Mouse (Mus musculus): ENCODE data around the gene Dvl1. TPM values are rescaled to one million over a fixed set of nuclear protein-coding genes. Genes with fewer than 3 reads are reported as not detected.

Gene Dvl1
- polyA plus RNA-seq (2012; rRNA removed) = 124 and 139 TPM in 2 replicates

DNA sequence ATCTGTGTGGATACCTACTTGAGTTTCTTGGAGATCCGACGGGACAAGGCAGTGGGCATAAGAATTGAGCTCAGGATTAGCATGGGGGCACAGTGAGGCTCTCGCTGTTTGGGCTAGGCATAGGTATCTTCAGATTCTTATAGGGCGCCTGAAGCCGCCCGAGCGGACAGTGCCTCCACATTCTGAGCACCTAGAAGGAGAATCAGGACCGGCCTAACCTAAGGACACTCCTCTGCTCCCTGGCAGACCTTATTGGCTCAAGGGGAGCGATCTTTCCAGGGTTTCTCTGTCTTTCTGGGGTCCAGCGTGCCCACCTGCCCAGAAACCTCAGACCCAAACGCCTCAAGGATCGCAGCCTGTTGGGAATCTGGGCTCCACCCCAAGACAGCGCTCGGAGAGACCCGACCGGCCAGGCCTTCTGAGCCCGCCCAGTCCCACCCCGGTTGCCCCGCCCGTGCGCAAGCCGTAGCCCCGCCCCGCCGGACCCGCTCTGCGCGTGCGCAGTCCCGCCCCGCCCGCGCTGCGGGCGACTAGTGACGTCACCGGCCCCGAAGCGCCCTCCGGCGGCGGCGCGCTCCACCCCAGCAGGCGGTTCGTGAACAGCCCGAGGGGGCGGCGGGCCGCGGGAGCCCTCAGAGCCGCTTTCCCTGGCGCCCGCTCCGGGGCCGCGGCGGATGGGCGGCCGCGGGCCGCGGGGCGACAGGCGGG lies at the start of gene Dvl1:
TSS of gene Dvl1 (plus strand) at position 532 of the 708 bp plus-strand sequence.
- no peak for DNase-seq (ENCODE audit: low read depth)

DNA sequence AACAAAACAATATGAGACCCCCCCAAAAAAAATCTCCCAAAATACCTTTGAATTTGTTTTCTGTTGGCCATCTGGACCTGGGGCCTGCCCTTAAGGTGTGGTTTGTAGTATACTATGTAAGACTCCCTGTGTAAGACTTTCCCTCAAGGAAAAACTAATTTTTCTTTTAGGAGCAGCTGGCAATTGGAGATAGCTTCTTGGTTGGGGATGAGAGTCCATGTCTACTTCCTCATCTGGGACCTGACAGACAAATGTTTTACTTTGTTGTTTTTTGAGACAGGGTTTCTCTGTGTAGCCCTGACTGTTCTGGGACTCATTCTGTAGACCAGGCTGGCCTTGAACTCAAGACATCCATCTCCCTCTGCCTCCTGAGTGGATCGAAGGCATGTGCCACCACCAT lies 45.1 kb upstream of the Dvl1 start:
- DNase-seq (ENCODE audit: low read depth) = no peak

DNA sequence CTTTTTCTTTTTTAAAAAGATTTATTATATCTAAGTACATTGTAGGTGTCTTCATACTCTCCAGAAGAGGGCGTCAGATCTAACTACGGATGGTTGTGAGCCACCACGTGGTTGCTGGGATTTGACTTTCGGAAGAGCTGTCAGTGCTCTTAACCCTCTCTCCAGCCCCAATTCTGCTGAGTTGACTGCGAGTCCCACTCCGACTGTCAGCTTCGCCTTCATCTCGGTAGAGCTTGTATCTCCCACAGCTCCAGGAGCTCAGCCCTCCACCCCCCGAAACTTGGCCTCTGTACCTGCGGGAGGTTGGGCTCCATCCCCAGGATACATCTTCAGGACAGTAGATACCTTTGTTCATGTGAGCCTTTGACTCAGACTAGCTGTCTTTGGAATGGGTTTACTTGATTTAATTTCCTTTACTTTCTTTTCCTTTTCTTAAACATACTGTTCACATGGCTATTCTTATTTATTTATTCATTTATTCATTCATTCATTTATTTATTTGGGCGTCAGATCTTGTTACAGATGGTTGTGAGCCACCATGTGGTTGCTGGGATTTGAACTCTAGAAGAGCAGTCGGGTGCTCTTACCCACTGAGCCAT lies 44.4 kb upstream of the Dvl1 start, which contains the start of gene Mrpl20:
TSS of gene Mrpl20 (plus strand) at position 138 of the 599 bp plus-strand sequence.
- no peak for DNase-seq (ENCODE audit: low read depth)

DNA sequence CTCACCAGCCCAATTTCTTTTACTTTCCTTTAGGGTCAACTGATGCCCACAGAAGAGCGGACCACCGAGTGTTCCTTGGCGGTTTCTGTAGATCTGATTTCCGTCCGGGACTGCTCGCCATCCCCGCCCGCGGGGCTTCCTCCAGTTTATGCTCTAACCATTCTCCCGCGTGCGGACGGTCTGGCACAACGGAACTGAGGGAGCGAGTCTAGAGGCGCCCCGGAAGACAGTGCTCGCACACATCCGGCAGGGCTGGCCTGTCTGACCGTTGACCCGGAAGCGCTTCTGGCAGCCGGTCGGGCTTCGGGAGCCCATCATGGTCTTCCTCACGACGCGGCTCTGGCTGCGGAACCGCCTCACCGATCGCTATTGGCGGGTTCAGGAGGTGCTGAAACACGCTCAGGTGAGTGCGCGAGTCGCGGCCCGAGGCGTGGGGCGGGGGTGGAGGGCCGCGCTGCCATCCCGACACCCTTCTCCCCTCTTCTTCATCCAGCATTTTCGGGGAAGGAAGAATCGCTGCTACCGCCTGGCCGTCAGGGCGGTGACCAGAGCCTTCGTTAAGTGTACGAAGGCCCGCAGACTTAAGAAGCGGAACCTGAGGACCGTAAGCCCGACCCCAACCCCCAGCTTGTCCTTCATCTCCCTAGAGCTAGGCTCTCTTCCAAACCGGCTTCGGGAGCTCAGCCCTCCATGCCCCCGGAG lies 43.7 kb upstream of the Dvl1 start:
- no peak for DNase-seq (ENCODE audit: low read depth)

DNA sequence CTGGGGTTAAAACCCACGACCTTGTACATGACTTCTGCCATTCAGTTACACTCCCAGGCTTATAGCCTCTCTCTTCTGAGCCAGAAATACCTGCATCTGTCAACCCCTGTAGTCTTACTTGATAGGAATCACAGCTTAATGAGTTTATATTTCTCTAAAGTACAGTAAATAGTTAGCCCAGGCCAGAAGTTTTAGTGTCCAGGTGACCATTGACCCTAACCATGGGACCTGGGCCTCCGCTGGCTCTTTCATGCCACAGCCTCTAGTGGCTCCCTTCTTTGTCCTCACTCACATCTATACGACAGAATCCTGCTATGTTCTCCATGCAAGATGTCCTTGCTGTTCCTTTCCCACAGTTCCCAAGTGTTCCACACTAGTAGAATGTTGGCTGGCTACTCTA lies 39.4 kb upstream of the Dvl1 start:
- no peak for DNase-seq (ENCODE audit: low read depth)

DNA sequence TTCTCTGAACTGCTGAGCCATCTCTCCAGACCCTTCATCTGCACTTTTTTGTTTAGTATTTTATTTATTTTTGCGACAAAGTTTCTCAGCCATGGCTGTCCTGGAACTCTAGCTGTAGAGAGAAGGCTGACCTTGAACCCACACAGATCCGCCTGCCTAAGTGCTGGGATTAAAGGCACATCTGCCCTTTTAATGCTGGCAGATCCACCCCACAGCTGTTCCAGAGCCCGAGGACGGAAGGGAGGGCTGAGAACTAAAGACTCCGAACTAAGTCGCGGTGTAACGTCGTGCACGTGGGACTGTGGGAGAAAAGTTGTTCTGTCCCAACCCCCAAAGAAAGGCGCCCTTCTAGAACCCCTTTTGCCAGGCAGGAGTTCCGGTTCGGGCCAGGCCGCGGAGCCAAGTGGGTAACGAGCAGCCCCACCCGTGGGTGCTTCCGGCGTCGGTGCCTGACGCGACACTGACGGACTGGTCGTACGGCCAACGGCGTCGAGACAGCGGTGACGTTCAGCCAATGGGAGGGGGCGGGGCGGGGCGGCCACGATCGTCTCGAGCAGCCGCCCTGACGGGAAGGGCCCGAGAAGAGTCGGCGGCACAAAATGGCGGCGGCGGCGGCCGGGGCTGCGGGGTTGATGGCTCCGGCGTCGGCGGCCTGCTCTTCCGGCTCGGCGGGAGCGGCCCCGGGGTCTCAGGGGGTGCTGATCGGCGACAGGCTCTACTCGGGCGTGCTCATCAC lies 35.1 kb upstream of the Dvl1 start, which contains the start of gene Ccnl2:
TSS of gene Ccnl2 (plus strand) at position 561 of the 736 bp plus-strand sequence.
- DNase-seq (ENCODE audit: low read depth) = peak; percentile 49

DNA sequence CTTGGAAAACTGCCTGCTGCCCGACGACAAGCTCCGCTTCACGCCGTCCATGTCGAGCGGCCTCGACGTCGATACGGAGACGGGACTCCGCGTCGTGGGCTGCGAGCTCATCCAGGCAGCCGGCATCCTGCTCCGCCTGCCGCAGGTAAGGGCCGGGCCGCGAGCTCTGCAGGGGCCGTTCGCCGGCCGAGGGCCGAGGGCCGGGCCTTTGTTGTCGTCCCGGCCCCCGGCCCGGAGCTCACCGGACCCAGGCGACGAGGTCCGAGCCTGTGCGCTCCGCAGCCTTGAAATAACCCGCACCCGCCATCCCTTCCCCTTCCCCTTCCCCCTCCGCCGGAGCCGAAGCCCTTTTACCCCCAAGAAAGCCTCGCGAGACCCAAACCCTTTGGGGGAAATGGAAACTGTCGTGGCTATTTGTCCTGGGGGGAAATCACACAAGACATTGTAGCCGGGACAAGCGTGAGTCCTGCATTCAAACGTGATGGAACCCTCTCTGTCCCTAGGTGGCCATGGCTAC lies 34.5 kb upstream of the Dvl1 start:
- DNase-seq (ENCODE audit: low read depth) = no peak

DNA sequence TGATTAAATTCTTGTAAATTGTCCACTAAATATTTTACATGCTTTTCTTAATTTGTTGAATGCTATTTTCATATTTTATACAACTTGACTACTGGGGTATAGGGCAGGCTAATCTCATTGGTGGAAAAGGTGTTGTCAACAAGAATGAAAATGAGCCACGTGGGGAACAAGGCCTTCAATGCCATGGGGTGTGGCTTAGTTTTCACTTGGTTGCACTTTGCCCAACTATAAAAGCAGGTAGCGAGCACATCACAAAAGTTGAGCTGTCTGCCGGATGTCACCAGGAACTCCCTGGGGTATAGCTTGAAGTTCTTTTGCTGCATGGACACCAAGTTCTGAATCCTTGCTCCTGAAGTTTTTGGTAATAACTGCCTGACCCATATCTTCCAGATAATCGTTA lies 29.7 kb upstream of the Dvl1 start:
- no peak for DNase-seq (ENCODE audit: low read depth)

DNA sequence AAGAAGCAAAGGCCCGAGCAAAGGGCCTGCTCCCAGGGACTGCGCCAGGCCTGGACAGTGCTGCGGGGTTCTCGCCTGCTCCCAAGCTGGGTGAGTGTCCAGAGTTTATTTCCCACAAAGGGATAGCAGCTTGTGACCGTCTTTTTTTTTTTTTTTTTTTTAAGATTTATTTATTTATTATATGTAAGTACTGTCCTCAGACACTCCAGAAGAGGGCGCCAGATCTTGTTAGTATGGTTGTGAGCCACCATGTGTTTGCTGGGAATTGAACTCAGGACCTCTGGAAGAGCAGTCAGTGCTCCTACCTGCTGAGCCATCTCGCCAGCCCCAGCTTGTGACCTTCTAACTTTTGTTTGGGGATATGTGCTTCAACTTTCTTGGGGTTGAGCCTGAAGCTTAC lies 26.2 kb upstream of the Dvl1 start:
- no peak for DNase-seq (ENCODE audit: low read depth)

DNA sequence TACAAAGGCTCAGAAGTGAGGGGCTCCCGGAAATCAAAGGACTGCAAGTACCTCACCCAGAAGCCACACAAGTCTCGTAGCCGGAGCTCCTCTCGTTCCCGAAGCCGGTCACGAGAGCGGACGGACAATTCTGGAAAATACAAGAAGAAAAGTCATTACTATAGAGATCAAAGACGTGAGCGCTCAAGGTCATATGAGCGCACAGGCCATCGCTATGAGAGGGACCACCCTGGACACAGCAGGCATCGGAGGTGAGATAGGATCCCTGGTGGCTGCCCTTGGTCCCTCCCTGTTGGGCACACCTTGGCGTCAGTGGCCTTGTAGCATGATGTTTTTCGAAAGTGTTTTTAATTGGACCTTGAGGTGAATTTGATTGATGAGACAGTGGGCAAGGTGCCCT lies 23.8 kb upstream of the Dvl1 start:
- no peak for DNase-seq (ENCODE audit: low read depth)

DNA sequence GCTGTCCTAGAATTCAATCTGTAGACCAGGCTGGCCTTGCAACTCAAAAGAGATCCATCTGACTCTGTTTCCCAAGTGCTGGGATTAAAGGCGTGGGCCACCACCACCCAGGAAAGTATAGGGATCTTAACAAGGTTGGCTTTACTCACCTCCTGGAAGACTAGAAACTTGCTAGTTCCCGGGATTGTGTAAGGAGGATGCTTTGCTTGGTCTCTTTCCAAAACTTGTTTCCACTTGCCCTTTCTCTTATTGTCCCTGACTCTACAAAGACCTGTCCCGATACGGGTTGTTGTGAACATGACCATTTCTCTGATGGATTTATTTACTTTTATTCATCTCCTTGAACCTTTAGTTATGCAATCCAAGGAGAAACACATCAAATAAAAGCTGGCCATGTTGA lies 17.3 kb upstream of the Dvl1 start:
- DNase-seq (ENCODE audit: low read depth) = peak; percentile 97

DNA sequence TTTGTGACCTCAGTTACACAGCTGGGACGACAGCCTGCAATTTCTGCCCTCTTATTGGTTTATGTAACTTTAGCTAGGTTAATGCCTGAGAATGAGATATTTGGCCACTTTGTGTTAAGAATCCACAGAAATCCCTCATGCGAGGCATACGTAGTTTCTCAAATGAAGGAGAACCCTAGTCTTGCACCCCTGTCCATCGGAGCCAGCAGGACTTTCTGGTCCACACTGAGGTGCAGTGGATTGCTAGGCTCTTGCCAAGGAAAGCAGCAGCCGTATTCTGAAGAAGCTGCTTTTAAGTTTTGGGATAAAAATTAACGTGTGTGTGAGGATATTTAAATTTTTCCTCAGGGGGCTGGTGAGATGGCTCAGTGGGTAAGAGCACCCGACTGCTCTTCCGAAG lies 16.6 kb upstream of the Dvl1 start:
- DNase-seq (ENCODE audit: low read depth) = no peak

DNA sequence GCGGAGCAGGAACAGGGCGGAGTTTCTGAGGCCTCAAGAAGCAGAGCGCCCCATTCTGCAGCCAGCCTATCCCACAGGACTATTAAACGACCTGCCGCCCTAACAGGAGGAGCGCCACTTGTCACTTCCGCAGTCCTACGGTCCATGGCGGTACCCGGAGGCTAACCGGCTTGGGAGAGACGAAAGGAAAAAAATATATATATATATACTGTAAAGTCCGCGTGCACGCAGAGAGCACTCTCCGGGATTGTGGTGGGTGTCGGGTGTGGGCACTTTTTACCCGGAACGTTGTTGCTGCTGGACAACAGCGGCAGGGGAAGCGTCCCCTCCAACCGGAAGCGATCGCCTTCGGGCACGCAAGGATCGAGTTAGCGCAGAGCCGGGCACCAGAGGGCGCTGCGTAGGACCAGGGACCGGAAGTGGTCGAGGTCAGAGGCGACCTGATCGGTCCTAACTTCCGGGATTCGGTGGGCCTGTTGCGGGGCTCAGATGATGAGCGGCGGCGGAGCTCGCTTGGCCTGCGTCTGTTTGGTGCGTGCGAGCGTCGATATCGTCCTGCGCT lies 15.9 kb upstream of the Dvl1 start, which contains the start of gene Aurkaip1:
TSS of gene Aurkaip1 (plus strand) at position 68 of the 562 bp plus-strand sequence.
- peak; percentile 44 for DNase-seq (ENCODE audit: low read depth)

DNA sequence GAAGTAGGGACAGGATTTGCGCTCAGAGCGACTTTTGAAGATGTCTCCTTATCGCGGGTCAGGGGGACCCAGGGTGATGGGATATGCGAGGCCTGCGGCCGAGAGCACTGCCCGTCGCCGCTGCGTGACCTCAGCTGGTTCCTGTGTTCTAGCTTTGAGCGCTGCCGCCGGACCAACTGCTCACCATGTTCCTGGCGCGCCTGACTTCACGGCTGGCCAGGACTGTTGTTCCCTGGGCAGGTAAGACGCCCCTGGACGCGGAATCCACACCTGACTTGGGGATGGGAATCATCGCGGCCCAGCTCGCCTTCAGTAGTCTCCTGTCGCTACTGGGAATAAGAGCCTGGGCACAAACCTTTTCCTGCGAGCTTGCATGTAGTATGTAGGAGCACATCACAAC lies 15.4 kb upstream of the Dvl1 start:
- no peak for DNase-seq (ENCODE audit: low read depth)

DNA sequence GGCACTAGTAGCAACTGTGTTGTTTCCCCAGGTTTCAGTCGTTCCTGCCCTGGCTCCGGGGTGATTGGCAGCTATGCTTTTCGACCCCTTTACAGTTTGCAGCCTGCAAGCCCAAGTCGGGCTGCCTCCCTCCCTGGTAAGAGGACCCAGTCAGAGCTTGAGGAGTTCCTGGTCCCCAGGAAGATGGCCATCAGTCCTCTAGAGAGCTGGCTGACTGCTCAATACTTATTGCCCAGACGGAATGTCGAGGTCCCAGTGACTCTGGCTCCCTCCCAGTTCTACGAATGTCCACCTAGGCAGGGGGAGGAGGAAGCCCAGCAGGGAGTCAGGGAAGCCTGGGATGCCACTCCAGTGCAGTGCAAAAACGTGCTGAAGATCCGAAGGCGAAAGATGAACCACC lies 14.9 kb upstream of the Dvl1 start:
- DNase-seq (ENCODE audit: low read depth) = no peak

DNA sequence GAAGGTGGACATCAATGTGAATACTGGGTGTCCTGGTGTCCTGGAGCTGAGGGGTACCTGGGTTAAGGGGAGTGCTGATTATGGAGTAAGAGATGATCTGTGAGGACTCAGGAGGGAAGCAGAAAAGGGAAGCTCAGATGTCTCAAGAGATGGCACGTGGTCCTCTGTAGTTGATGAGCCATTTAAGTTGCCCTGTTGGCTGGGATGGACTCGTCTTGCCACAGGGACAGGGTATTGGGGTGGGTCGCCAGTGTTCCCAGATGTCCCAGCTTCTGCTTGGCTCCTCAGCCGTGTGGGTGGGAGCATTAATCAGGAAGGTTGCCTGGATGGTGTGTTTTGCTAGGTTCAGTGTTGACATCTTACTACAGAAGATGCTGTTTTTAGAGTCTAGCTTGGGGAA lies 14.0 kb upstream of the Dvl1 start:
- no peak for DNase-seq (ENCODE audit: low read depth)

DNA sequence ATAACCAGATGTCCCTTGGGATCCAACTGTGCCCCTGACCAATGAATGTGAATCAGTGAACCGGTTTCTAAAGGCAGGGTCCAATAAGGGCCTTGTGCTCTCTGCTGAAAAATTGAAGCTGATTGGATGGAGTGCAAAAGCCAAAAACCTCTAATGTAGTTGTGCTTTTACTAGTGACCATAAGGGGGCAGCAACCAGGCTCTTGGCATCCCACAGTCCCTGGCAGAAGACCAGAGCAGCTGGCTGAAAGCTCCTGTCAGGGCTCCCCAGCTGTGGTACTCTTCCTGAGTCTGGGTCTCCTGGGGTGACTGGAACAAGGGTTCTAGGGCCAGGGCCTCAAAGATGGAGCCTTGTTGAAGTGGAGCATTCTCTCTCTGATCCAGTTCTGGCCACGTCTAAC lies 13.4 kb upstream of the Dvl1 start:
- DNase-seq (ENCODE audit: low read depth) = no peak

DNA sequence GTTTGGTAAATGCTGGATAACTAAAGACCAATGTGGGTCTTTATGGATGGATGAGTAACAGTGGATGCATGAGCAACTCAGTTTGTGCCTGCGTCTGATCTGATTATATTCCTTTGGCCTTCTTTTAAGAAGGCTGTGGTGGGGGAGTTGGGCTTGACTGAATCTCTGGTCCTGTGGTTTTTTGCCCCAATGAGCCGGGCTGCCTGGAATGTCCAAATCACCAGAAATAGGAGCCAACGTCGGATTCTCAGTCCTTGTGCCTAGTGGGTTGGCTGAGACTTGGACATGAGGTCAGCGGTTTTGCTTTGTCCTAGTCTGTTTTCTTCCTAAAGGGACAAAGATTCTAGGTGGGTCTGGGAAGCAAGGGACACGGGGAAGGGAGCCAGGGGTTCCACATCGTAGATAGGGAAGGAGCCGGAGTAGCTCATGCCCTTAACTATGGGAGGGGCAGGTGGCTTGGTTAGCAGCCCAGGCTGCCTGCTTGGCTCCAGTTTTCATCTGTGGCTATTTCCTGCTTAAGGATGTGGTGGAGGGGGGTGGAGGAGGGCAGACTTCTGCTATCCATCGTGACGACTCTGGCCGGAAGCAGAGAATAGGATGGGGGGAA lies 9.7 kb upstream of the Dvl1 start:
- DNase-seq (ENCODE audit: low read depth) = no peak

DNA sequence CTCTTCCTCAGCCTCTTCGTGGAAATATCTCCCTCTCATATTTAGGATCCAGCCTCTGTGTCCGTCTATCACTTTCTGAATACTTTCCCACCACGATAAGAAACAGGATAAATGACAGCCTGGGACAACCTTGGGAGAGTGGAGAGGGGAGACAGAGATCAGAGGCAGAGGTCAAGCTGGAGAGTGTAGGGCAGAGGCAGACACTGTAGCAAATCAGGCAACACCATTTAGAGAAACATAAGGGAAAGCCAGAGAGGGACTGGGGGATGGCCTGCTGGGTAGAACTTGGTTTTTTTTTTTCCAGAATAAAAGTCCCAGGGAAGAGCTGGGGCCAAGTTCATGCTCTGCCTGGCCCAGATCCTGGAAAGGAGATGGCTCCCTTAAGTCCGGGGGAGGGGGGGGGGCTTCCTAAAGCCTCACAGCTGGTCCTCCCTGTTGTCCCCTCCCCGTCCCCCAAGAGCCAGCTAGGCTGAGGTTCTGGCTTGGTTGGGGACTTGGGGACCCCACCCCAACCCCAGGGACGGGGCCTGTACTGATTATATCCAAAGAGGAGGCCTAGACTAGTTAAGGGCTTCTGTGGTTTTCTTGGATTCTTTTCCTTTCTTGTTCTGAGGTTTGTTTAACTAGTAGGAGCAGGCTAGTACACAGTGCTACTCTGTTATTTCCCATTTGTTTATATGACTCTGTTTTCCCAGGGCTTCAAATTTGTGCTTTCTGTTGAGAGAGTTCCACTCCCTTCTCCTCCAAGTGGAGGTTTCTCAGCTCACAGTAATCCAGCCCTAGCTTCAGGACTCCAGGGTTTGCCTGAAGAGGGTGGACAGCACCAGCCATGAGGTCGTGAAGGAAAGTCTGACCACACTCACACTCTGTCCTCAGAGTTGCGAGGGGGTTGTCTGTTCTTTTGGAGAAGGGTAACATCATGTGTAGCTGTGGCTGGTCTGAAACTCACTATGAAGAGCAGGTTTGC lies 8.7 kb upstream of the Dvl1 start:
- no peak for DNase-seq (ENCODE audit: low read depth)

DNA sequence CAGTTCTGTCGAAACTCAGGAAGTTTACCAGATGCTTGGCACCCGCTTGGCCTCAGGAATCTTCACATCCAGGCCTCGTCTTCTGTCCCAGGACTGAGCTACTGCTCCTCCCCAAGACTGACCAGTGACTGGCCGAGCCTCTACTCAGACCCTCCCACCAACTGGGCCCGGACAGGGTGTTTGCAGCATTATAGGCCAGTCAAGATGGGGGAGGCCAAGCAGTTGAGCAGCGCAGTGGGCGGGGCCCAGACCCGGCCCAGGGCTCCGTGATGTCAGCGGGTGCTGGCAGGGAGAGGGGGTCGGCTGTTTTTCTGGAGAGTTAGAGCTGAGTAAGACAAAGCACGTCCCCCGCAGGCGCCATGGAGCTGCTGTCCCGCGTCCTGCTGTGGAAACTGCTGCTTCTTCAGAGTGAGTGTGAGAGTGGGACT lies 7.7 kb upstream of the Dvl1 start, which contains the start of gene Mxra8:
TSS of gene Mxra8 (plus strand) at position 198 of the 428 bp plus-strand sequence.
- no peak for DNase-seq (ENCODE audit: low read depth)

Measured in gonadal fat pad, adult 2 months (tissue).